Mouse (Mus musculus): ENCODE results near the gene Dscaml1. TPM values are rescaled to one million over a fixed set of nuclear protein-coding genes. Genes with fewer than 3 reads are reported as not detected.

The Dscaml1 gene
- total and polyA plus RNA-seq, 3 experiments, result not detected

GRCm38 (mm10) chr9:45499267-45499666 lies 72.8 kb downstream of the Dscaml1 start:
- Histone ChIP-seq H3K9ac (ENCODE audit: control insufficient read depth, low read depth, low read length, poor library complexity, severe bottlenecking) (no peak overlapping the region), H3K36me3 (ENCODE audit: control insufficient read depth in 1 of 2, insufficient read depth in 2 of 2, low read length in 2 of 2) (no peaks in the 10 kb centered on the region), H3K4me3 (ENCODE audit: control insufficient read depth in 1 of 2, insufficient read depth in 1 of 2, low read depth in 2 of 2, low read length in 2 of 2) (no peak overlapping the region), H3K27ac (ENCODE audit: control insufficient read depth, low read depth, low read length) (no peak overlapping the region), H3K9me3 (replicated peaks; ENCODE audit: insufficient read depth, low read length) (no peaks in the 10 kb centered on the region), H3K79me2 (ENCODE audit: control insufficient read depth, insufficient read depth, low read length, poor library complexity) (no peaks in the 10 kb centered on the region), H3K27me3 (ENCODE audit: control insufficient read depth in 1 of 2, insufficient read depth in 2 of 2, low read length in 2 of 2) (peaks cover 0 to 2% of the 10 kb centered on the region in 2 experiments; a peak in 2 of 4 replicates), H3K4me1 (ENCODE audit: control insufficient read depth in 1 of 2, insufficient read depth in 2 of 2, low read length in 2 of 2) (no peaks in the 10 kb centered on the region)
- DNase-seq (ENCODE audit: low read depth, low spot score), result no peak
- no peak for TF ChIP-seq HCFC1 (IDR thresholded peaks at IDR 0.05; ENCODE audit: low read depth, low read length)
- no peak for TF ChIP-seq RCOR1 (IDR thresholded peaks at IDR 0.05; ENCODE audit: low read depth, low read length)
- no peak for TF ChIP-seq GATA1 (IDR thresholded peaks at IDR 0.05; ENCODE audit: low read depth, low read length)
- no peak for TF ChIP-seq ZNF384 (IDR thresholded peaks at IDR 0.05; ENCODE audit: low read depth, low read length)
- no peak for TF ChIP-seq SMC3 (IDR thresholded peaks at IDR 0.05; ENCODE audit: low read depth, low read length)
- TF ChIP-seq CTCF (IDR thresholded peaks at IDR 0.05 in 2 of 3, conservative IDR thresholded peaks at IDR 0.05 in 1 of 3; ENCODE audit: control insufficient read depth in 1 of 3, insufficient read depth in 1 of 3, low read depth in 2 of 3, low read length in 3 of 3, poor library complexity in 1 of 3, severe bottlenecking in 1 of 3), result no peak
- TF ChIP-seq MEF2A (IDR thresholded peaks at IDR 0.05; ENCODE audit: extremely low read depth, insufficient replicate concordance, low read depth, low read length, poor library complexity, severe bottlenecking), result no peak
- no peak for TF ChIP-seq JUND (IDR thresholded peaks at IDR 0.05; ENCODE audit: low read depth, low read length)
- TF ChIP-seq CHD1 (IDR thresholded peaks at IDR 0.05; ENCODE audit: low read depth, low read length), result no peak
- no peak for TF ChIP-seq TAL1 (IDR thresholded peaks at IDR 0.05; ENCODE audit: low read length)
- no peak for TF ChIP-seq TBP (IDR thresholded peaks at IDR 0.05; ENCODE audit: low read depth, low read length)
- TF ChIP-seq MAFK (IDR thresholded peaks at IDR 0.05; ENCODE audit: borderline replicate concordance, low read depth, low read length), result no peak
- no peak for TF ChIP-seq MAZ (IDR thresholded peaks at IDR 0.05; ENCODE audit: low read depth, low read length)
- TF ChIP-seq ZKSCAN1 (IDR thresholded peaks at IDR 0.05; ENCODE audit: low read depth, low read length), result no peak
- TF ChIP-seq MYB (IDR thresholded peaks at IDR 0.05; ENCODE audit: low read depth, low read length), result no peak
- no peak for TF ChIP-seq NELFE (IDR thresholded peaks at IDR 0.05; ENCODE audit: low read depth, low read length)
- TF ChIP-seq ELF1 (IDR thresholded peaks at IDR 0.05; ENCODE audit: low read depth, low read length), result no peak

GRCm38 (mm10) chr9:45500071-45500595 lies 73.7 kb downstream of the Dscaml1 start:
- Histone ChIP-seq H3K4me3 (ENCODE audit: control insufficient read depth in 1 of 2, insufficient read depth in 1 of 2, low read depth in 2 of 2, low read length in 2 of 2) (no peak overlapping the region), H3K79me2 (ENCODE audit: control insufficient read depth, insufficient read depth, low read length, poor library complexity) (no peaks in the 10 kb centered on the region), H3K4me1 (ENCODE audit: control insufficient read depth in 1 of 2, insufficient read depth in 2 of 2, low read length in 2 of 2) (no peaks in the 10 kb centered on the region), H3K36me3 (ENCODE audit: control insufficient read depth in 1 of 2, insufficient read depth in 2 of 2, low read length in 2 of 2) (no peaks in the 10 kb centered on the region), H3K9me3 (replicated peaks; ENCODE audit: insufficient read depth, low read length) (no peaks in the 10 kb centered on the region), H3K9ac (ENCODE audit: control insufficient read depth, low read depth, low read length, poor library complexity, severe bottlenecking) (no peak overlapping the region), H3K27ac (ENCODE audit: control insufficient read depth, low read depth, low read length) (no peak overlapping the region), H3K27me3 (ENCODE audit: control insufficient read depth in 1 of 2, insufficient read depth in 2 of 2, low read length in 2 of 2) (peaks cover 0 to 2% of the 10 kb centered on the region in 2 experiments; a peak in 2 of 4 replicates)
- no peak for TF ChIP-seq HCFC1 (IDR thresholded peaks at IDR 0.05; ENCODE audit: low read depth, low read length)
- no peak for TF ChIP-seq RAD21 (IDR thresholded peaks at IDR 0.05; ENCODE audit: low read depth, low read length)
- TF ChIP-seq MAFK (IDR thresholded peaks at IDR 0.05; ENCODE audit: borderline replicate concordance, low read depth, low read length), result no peak
- TF ChIP-seq USF1 (IDR thresholded peaks at IDR 0.05; ENCODE audit: low read depth, low read length), result no peak
- no peak for TF ChIP-seq NRF1 (IDR thresholded peaks at IDR 0.05; ENCODE audit: insufficient read depth, low read depth, low read length, poor library complexity, severe bottlenecking)
- DNase-seq (ENCODE audit: low read depth, low spot score), result no peak
